Mouse (Mus musculus) limb, embryonic 12.5 days (tissue): ENCODE results near the gene Spock1. TPM values are rescaled to one million over a fixed set of nuclear protein-coding genes. Genes with fewer than 3 reads are reported as not detected.

ENCODE experiments used
- ATAC-seq: fragments of 200-750 bp; cut with Nextera tagmentation; 2 replicates; pipeline ENCODE4 v1.8.0; 2017; ENCODE audit warnings: low read depth, moderate TSS enrichment; ENCODE audit not compliant: insufficient number of reproducible peaks, insufficient read depth, low FRiP score, low TSS enrichment
- H3K27ac ChIP-seq: fragments of 300-500 bp; sonication (generic); 2 replicates; pipeline ENCODE4 v1.5.1; 2016; ENCODE audit warnings: mild to moderate bottlenecking, moderate library complexity
- H3K27me3 ChIP-seq: fragments of 300-500 bp; sonication (generic); 2 replicates; pipeline ENCODE4 v1.6.1; 2016; ENCODE audit warnings: mild to moderate bottlenecking, moderate library complexity
- H3K36me3 ChIP-seq: fragments of 300-500 bp; sonication (generic); 2 replicates; pipeline ENCODE4 v1.6.1; 2016; ENCODE audit warnings: mild to moderate bottlenecking, moderate library complexity
- H3K4me1 ChIP-seq: fragments of 300-500 bp; sonication (generic); replicated peaks from 2 replicates; pipeline ENCODE4 v1.6.1; 2016
- H3K4me2 ChIP-seq: fragments of 300-500 bp; sonication (generic); 2 replicates; pipeline ENCODE4 v1.6.1; 2016; ENCODE audit warnings: mild to moderate bottlenecking, moderate library complexity
- H3K4me3 ChIP-seq: fragments of 300-500 bp; sonication (generic); replicated peaks from 2 replicates; pipeline ENCODE4 v1.5.1; 2016; ENCODE audit warnings: mild to moderate bottlenecking
- H3K9ac ChIP-seq: fragments of 300-500 bp; sonication (generic); replicated peaks from 2 replicates; pipeline ENCODE4 v1.6.1; 2016; ENCODE audit warnings: mild to moderate bottlenecking, moderate library complexity
- H3K9me3 ChIP-seq: fragments of 300-500 bp; sonication (generic); 2 replicates; pipeline ENCODE4 v1.6.1; 2016; ENCODE audit warnings: mild to moderate bottlenecking, moderate library complexity
- WGBS: fragments of 180-500 bp; shearing (Covaris S2); methylation state at CpG from one replicate; pipeline ENCODE4 v1.1.7; 2016; 5-methylcytosine and 5-hydroxymethylcytosine counted together
- polyA plus RNA-seq: library from polyadenylated mRNA; unstranded; fragments of >200 nt; fragmentation: Nextera tagmentation; extraction: Ambion mirVana; gene quantifications from 2 replicates; pipeline ENCODE4 v1.2.1, GENCODE M21; 2016

The Spock1 gene
- polyA plus RNA-seq, 1 experiment from 2014 or later = 2.2 TPM

GRCm38 (mm10) chr13:57688926-57689325 lies 219.2 kb downstream of the Spock1 start:
- Histone ChIP-seq H3K9me3 (no peaks in the 10 kb centered on the region), H3K27ac (no peak overlapping the region), H3K4me2 (no peak overlapping the region), H3K4me1 (no peaks in the 10 kb centered on the region; the same call in 1 of the 2 replicates), H3K4me3 (no peak overlapping the region), H3K9ac (no peak overlapping the region), H3K27me3 (no peaks in the 10 kb centered on the region), H3K36me3 (no peaks in the 10 kb centered on the region)
- 81% methylated on average over 5 of the region's 5 CpGs for WGBS
- ATAC-seq = no peak

DNA sequence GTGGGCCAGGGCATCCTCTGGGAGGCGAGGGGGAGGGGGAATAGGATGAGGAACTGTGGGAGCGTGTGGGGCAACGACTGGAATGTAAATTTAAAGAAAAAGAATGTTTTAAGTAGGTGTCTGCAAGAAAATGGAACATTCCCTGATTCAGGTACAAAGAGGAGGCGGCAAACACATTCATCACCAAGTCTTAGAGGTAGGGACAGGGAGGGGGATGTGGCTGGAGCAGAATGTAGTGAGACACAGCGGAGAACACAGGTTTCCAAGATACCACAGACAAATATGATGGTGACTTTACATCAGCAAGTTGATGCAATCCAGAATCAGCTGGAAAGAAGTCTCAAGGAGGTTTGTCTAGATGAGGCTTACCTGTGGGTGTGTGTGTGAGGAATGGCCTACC lies 221.7 kb downstream of the Spock1 start:
- Histone ChIP-seq H3K9ac (no peak overlapping the region), H3K27ac (no peak overlapping the region), H3K36me3 (no peaks in the 10 kb centered on the region), H3K27me3 (no peaks in the 10 kb centered on the region), H3K9me3 (no peaks in the 10 kb centered on the region), H3K4me3 (no peak overlapping the region), H3K4me2 (no peak overlapping the region), H3K4me1 (no peaks in the 10 kb centered on the region)
- no peak for ATAC-seq
- WGBS = 76% methylated on average over 5 of the region's 5 CpGs

GRCm38 (mm10) chr13:57685201-57685600 lies 222.9 kb downstream of the Spock1 start:
- WGBS = 68% methylated on average over 11 of the region's 11 CpGs
- Histone ChIP-seq H3K4me1 (no peaks in the 10 kb centered on the region), H3K4me3 (no peak overlapping the region), H3K27me3 (0 out of 2 replicates have a peak, but pooled peaks cover under 1% of the 10 kb centered on the region), H3K27ac (no peak overlapping the region), H3K9ac (no peak overlapping the region), H3K36me3 (no peaks in the 10 kb centered on the region), H3K9me3 (no peaks in the 10 kb centered on the region), H3K4me2 (no peak overlapping the region)
- no peak for ATAC-seq

GRCm38 (mm10) chr13:57679591-57679990 lies 228.5 kb downstream of the Spock1 start:
- Histone ChIP-seq H3K9me3 (no peaks in the 10 kb centered on the region), H3K4me2 (no peak overlapping the region), H3K36me3 (no peaks in the 10 kb centered on the region), H3K4me3 (no peak overlapping the region), H3K9ac (no peak overlapping the region), H3K4me1 (no peaks in the 10 kb centered on the region), H3K27me3 (peaks cover 32% of the 10 kb centered on the region), H3K27ac (no peak overlapping the region)
- WGBS = 81% methylated on average over 2 of the region's 2 CpGs
- ATAC-seq = no peak

DNA sequence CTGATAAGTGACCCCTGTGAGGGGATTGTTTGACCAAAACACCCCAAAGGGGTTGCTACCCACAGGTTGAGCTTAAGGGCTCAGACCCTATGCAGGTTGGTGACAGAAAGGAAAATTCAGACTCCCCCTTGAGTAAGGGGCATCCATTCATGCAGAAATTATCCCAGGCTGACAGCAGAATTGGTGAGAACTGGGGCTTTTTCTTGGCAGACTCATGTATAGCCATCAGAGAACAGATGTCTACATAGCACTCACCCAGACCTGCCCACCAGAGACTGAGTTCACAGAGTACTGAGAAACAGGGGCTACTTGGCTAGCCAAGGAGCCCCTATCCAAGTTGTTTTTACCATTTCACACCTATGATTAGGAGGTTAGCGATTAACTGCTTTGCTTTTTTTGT lies 231.3 kb downstream of the Spock1 start:
- Histone ChIP-seq H3K27me3 (peaks cover 38% of the 10 kb centered on the region), H3K4me1 (peaks cover 7% of the 10 kb centered on the region; the same call in 1 of the 2 replicates), H3K36me3 (no peaks in the 10 kb centered on the region), H3K4me3 (no peak overlapping the region), H3K9me3 (no peaks in the 10 kb centered on the region), H3K9ac (no peak overlapping the region), H3K4me2 (no peak overlapping the region), H3K27ac (no peak overlapping the region)
- WGBS = 88% methylated on average over 1 of the region's 1 CpGs
- no peak for ATAC-seq

DNA sequence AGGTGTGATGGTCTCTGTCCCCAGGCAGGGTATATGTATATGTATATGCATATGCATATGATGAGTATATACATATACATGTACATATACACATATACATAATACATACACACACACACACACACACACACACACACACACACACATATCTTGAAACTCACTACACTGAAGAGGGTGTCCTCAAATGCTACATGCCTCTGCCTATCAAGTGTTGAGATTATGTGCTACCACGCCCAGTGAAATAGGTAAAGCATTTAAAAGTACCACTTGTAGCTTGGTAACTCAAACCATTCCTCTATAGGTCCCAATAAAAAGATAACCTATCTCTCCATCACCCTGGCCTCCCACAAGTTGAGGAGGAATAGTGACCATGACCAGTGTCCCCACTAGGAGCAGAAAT lies 234.7 kb downstream of the Spock1 start:
- H3K27ac ChIP-seq = no peak overlapping the region
- no peak overlapping the region for H3K4me3 ChIP-seq
- no peak for ATAC-seq
- peaks cover 18% of the 10 kb centered on the region; the same call in 1 of the 2 replicates for H3K4me1 ChIP-seq
- H3K27me3 ChIP-seq = peaks cover 32% of the 10 kb centered on the region
- no peak overlapping the region for H3K9ac ChIP-seq
- H3K4me2 ChIP-seq = no peak overlapping the region
- H3K36me3 ChIP-seq = no peaks in the 10 kb centered on the region
- WGBS = 74% methylated on average over 1 of the region's 1 CpGs
- H3K9me3 ChIP-seq = no peaks in the 10 kb centered on the region

GRCm38 (mm10) chr13:57672762-57673161 lies 235.4 kb downstream of the Spock1 start:
- Histone ChIP-seq H3K4me2 (no peak overlapping the region), H3K9me3 (no peaks in the 10 kb centered on the region)

DNA sequence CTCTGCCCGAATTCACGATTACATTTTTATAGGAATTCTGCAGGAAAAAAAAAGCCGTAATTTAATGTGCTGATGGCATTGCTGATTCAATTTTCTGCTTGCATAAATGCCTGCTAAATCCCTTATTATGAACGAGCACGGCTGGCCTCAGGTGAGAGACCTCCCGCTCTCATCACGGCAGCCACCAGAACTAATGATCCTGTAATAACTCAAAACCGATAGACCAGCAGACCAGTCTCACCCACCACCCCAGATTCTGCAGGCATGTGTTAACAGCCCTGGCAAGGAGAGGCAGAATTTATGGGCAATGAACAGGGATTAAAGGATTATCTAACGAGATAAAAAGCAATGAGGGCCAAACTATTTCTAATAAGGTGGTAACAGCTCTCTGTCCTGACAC lies 236.2 kb downstream of the Spock1 start:
- peaks cover 32% of the 10 kb centered on the region for H3K4me1 ChIP-seq
- ATAC-seq = no peak
- WGBS = 30% methylated on average over 9 of the region's 9 CpGs

More at GRCm38 (mm10) chr13:57672762-57673161, 235.4 kb downstream of the Spock1 start:
- Histone ChIP-seq H3K27ac (no peak overlapping the region), H3K36me3 (no peaks in the 10 kb centered on the region), H3K27me3 (peaks cover 31% of the 10 kb centered on the region), H3K4me3 (no peak overlapping the region), H3K9ac (no peak overlapping the region), H3K4me1 (peaks cover 24% of the 10 kb centered on the region; the same call in 1 of the 2 replicates)
- no peak for ATAC-seq
- WGBS = 63% methylated on average over 3 of the region's 3 CpGs

DNA sequence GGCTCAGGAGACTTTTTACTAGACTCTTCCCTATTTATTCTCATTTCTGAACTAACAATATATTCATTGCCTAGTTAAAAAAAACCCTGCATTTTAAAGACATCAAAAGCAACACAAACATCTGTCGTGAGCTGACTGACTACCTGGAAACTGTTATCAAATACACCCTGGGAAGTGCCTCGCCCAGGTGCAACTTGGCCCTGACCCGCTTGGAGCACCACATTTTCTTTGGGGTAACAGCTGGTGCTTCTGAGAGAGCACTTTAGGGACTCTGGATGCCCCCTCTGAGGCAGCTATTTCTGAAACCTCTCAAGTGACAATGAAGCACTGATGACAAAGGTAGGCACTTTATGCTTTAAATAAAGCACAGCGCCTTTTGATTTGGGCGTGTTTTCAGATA lies 236.8 kb downstream of the Spock1 start:
- Histone ChIP-seq H3K4me2 (no peak overlapping the region), H3K27me3 (peaks cover 26% of the 10 kb centered on the region), H3K27ac (no peak overlapping the region), H3K4me1 (peaks cover 38% of the 10 kb centered on the region), H3K9me3 (no peaks in the 10 kb centered on the region), H3K36me3 (no peaks in the 10 kb centered on the region), H3K4me3 (no peak overlapping the region), H3K9ac (no peak overlapping the region)
- no peak for ATAC-seq
- WGBS = 62% methylated on average over 5 of the region's 5 CpGs

More for the DNA sequence above, 236.2 kb downstream of the Spock1 start:
- no peak overlapping the region for H3K4me2 ChIP-seq
- H3K27ac ChIP-seq = no peak overlapping the region
- no peaks in the 10 kb centered on the region for H3K36me3 ChIP-seq
- no peak overlapping the region for H3K4me3 ChIP-seq
- no peaks in the 10 kb centered on the region for H3K9me3 ChIP-seq
- H3K9ac ChIP-seq = no peak overlapping the region
- H3K27me3 ChIP-seq = peaks cover 28% of the 10 kb centered on the region

GRCm38 (mm10) chr13:57667621-57668020 lies 240.5 kb downstream of the Spock1 start:
- H3K4me3 ChIP-seq = no peak overlapping the region
- no peak overlapping the region for H3K9ac ChIP-seq
- no peaks in the 10 kb centered on the region for H3K9me3 ChIP-seq
- no peak for ATAC-seq
- no peaks in the 10 kb centered on the region for H3K36me3 ChIP-seq
- peaks cover 40% of the 10 kb centered on the region for H3K4me1 ChIP-seq
- H3K4me2 ChIP-seq = no peak overlapping the region
- H3K27me3 ChIP-seq = peaks cover 11% of the 10 kb centered on the region; the same call in 1 of the 2 replicates
- no peak overlapping the region for H3K27ac ChIP-seq
- WGBS = 24% methylated on average over 3 of the region's 3 CpGs

DNA sequence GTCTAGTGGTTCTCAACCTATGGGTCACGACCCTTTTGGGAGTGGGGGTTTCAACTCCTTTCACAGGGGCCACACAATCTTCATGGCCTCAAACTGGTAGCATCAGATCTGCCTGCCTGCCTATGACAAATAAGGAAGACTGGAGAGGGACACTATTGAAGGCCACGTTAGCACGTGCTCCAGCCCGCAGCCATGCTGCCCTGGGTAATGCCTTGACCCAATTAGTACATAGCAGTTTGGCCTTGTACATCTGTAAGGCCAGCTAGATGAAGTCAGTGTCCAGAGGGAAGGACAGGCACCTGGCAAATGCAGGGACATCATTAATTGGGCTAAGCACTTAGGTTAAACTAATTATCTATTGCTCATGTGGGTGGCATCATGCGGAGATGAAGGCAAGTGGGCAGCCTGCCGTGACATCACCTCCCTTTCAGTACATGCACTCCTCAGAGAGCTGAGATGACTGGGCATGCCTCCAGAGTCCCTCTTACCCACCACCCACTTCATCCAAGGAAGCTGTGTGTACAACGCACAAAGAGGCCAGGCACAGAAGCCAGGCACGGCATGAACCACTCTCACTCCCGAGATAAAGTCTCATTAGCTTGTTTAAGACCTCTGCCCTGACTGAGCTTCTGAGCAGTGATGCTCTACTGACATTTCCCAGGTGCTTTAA lies 241.8 kb downstream of the Spock1 start:
- peaks cover 28% of the 10 kb centered on the region for H3K4me1 ChIP-seq
- H3K27me3 ChIP-seq = peaks cover 11% of the 10 kb centered on the region; the same call in 1 of the 2 replicates
- 49% methylated on average over 9 of the region's 9 CpGs for WGBS
- no peak for ATAC-seq
- no peak overlapping the region for H3K4me2 ChIP-seq
- no peaks in the 10 kb centered on the region for H3K9me3 ChIP-seq
- H3K9ac ChIP-seq = no peak overlapping the region
- no peaks in the 10 kb centered on the region for H3K36me3 ChIP-seq
- no peak overlapping the region for H3K4me3 ChIP-seq
- no peak overlapping the region for H3K27ac ChIP-seq

- no peak for ATAC-seq
Observed at GRCm38 (mm10) chr13:57662554-57662953, 245.6 kb downstream of the Spock1 start.

More at GRCm38 (mm10) chr13:57662554-57662953, 245.6 kb downstream of the Spock1 start:
- WGBS = 78% methylated on average over 4 of the region's 4 CpGs
- H3K27me3 ChIP-seq = peaks cover 11% of the 10 kb centered on the region; the same call in 1 of the 2 replicates
- no peaks in the 10 kb centered on the region for H3K9me3 ChIP-seq
- no peak overlapping the region for H3K4me3 ChIP-seq
- peaks cover 14% of the 10 kb centered on the region for H3K4me1 ChIP-seq
- H3K27ac ChIP-seq = no peak overlapping the region
- H3K36me3 ChIP-seq = no peaks in the 10 kb centered on the region
- H3K9ac ChIP-seq = no peak overlapping the region
- no peak overlapping the region for H3K4me2 ChIP-seq
